Mouse (Mus musculus): ENCODE measurements around the gene Zcchc2.

DNA sequence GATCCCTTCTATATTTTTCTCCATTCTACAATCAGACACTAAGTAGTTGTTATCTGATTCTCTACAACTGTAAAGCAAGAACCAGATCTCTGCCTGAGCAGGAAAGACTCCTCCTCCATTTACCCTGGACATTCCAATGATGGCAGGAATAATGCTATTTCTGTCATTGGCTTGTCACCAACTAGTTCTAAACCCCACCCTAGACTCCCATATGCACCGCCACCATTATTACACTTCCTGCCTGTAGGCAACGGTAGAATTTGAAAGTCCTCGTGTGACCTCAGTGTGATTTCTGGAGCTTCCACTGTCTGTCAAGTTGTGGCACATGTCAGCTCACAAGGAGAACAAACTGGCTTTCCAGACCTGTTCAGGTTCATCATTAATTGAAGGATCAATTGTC is 74.1 kb downstream of the Zcchc2 start:
- no peak for TF ChIP-seq CTCF (IDR thresholded peaks at IDR 0.05; ENCODE audit: borderline replicate concordance, insufficient read depth, low read depth, low read length)
- no peak for TF ChIP-seq POLR2A (IDR thresholded peaks at IDR 0.05; ENCODE audit: borderline replicate concordance, insufficient read depth, low read length)
